Mouse (Mus musculus) E14TG2a.4 (cell line): Measurements from ENCODE around the gene Pdgfd.

ENCODE experiments used
- CTCF ChIP-seq: conservative IDR thresholded peaks from 2 replicates; pipeline ENCODE4 v1.5.1; 2014; ENCODE audit warnings: low read length
- NANOG ChIP-seq: IDR thresholded peaks from 2 replicates; pipeline ENCODE4 v1.6.1; 2014; ENCODE audit warnings: borderline replicate concordance, low read length, mixed read lengths
- POU5F1 ChIP-seq: IDR thresholded peaks from 2 replicates; pipeline ENCODE4 v1.6.1; 2014; ENCODE audit warnings: low read length, borderline replicate concordance

DNA sequence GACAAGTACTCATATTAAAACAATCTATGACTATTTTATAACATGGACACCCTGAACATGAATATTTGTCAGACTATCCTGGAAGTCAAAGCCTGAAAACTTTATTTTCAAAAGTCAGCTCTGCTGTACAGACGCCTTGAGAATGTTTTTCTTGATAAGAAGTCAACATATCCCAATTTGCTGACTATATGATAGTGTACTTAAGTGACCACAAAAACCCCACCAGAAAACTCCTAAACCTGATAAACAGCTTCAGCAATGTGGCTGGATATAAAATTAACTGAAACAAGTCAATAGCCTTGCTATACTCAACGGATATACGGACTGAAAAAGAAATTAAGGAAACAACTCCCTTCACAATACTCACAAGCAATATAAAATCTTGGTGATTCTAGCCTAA is 137.5 kb downstream of the Pdgfd start:
- TF ChIP-seq CTCF (no peak), POU5F1 (no peak), NANOG (no peak)
